Mouse (Mus musculus) neural tube, embryonic 11.5 days (tissue): ENCODE data around the gene Tab2. TPM values are rescaled to one million over a fixed set of nuclear protein-coding genes. Genes with fewer than 3 reads are reported as not detected.

Source experiments
- ATAC-seq: fragments of 200-750 bp; cut with Nextera tagmentation; 2 replicates; pipeline ENCODE4 v1.8.0; 2017; ENCODE audit warnings: moderate number of reproducible peaks, mild to moderate bottlenecking, moderate TSS enrichment, moderate library complexity; ENCODE audit not compliant: insufficient read depth, low FRiP score, low TSS enrichment
- DNase-seq: peaks from one replicate; pipeline ENCODE4 v3.0.0-alpha.2; 2015; ENCODE audit warnings: low spot score
- H3K27ac ChIP-seq: fragments of 300-500 bp; sonication (generic); 2 replicates; pipeline ENCODE4 v1.5.1; 2014; ENCODE audit warnings: low read depth, mild to moderate bottlenecking, low read length
- H3K27me3 ChIP-seq: fragments of 300-500 bp; sonication (generic); 2 replicates; pipeline ENCODE4 v1.6.1; 2014; ENCODE audit warnings: mild to moderate bottlenecking, low read length, mixed read lengths; ENCODE audit not compliant: control insufficient read depth, insufficient read depth
- H3K36me3 ChIP-seq: fragments of 300-500 bp; sonication (generic); 2 replicates; pipeline ENCODE4 v1.6.1; 2014; ENCODE audit warnings: mild to moderate bottlenecking, low read length, moderate library complexity, mixed read lengths; ENCODE audit not compliant: control insufficient read depth, insufficient read depth
- H3K4me1 ChIP-seq: fragments of 300-500 bp; sonication (generic); 2 replicates; pipeline ENCODE4 v1.6.1; 2014; ENCODE audit warnings: low read length, mixed read lengths; ENCODE audit not compliant: control insufficient read depth, insufficient read depth
- H3K4me2 ChIP-seq: fragments of 300-500 bp; sonication (generic); 2 replicates; pipeline ENCODE4 v1.6.1; 2014; ENCODE audit warnings: low read depth, mild to moderate bottlenecking, moderate library complexity
- H3K4me3 ChIP-seq: fragments of 300-500 bp; sonication (generic); 2 replicates; pipeline ENCODE4 v1.5.1; 2014; ENCODE audit warnings: low read depth, low read length
- H3K9ac ChIP-seq: fragments of 300-500 bp; sonication (generic); 2 replicates; pipeline ENCODE4 v1.6.1; 2014; ENCODE audit warnings: mild to moderate bottlenecking, low read length
- H3K9me3 ChIP-seq: fragments of 300-500 bp; sonication (generic); 2 replicates; pipeline ENCODE4 v1.6.1; 2016; ENCODE audit warnings: low read length; ENCODE audit not compliant: control insufficient read depth
- WGBS: fragments of 180-500 bp; shearing (Covaris S2); extraction: QIAGEN DNeasy Blood & Tissue Kit; methylation state at CpG from one replicate; pipeline ENCODE4 v1.1.7; 2014; 5-methylcytosine and 5-hydroxymethylcytosine counted together
- polyA plus RNA-seq: library from polyadenylated mRNA; unstranded; fragments of >200 nt; fragmentation: Nextera tagmentation; extraction: Ambion mirVana; gene quantifications from 2 replicates; pipeline ENCODE4 v1.2.1, GENCODE M21; 2014

The Tab2 gene
- polyA plus RNA-seq, 1 experiment from 2014 or later = 23.9 TPM

DNA sequence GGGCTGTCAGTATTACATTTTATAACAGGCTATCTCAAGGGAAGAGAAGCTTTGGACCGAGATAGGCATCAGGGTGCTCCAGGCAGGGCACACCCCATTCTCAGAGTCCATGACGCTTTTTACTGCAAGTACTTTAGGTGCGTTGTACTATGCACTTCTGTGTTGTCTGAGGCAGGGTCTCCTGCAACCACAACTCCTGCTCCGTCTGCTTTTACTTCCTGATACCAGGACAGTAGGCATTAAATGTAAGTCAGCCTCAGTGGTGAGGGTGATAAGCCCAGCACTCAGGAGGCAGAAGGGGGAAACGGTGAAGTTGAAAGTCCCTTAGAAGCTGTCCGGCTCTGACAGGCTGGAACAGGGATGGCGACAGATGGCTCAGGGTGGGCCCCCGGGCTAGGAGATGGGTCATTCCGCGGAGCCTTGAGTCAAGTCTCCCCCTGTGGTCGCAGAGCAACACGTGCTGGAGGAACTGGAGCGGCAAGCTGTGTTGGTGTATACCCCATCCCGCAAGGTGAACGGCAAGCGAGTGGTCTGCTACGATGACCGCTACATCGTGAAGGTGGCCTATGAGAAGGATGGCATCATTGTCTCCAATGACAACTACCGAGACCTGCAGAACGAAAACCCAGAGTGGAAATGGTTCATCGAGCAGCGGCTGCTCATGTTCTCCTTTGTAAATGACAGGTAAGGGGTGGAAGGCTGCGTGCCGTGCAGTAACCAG, 93.9 kb downstream of the Tab2 start:
- Histone ChIP-seq H3K4me1 (0 out of 2 replicates have a peak, but pooled peaks cover 3% of the 10 kb centered on the region), H3K4me2 (no peak overlapping the region), H3K27ac (no peak overlapping the region), H3K9ac (no peak overlapping the region), H3K36me3 (no peaks in the 10 kb centered on the region), H3K4me3 (no peak overlapping the region), H3K27me3 (peaks cover 5% of the 10 kb centered on the region), H3K9me3 (no peaks in the 10 kb centered on the region)
- DNase-seq = no peak
- no peak for ATAC-seq
- WGBS = 90% methylated on average over 25 of the region's 25 CpGs

DNA sequence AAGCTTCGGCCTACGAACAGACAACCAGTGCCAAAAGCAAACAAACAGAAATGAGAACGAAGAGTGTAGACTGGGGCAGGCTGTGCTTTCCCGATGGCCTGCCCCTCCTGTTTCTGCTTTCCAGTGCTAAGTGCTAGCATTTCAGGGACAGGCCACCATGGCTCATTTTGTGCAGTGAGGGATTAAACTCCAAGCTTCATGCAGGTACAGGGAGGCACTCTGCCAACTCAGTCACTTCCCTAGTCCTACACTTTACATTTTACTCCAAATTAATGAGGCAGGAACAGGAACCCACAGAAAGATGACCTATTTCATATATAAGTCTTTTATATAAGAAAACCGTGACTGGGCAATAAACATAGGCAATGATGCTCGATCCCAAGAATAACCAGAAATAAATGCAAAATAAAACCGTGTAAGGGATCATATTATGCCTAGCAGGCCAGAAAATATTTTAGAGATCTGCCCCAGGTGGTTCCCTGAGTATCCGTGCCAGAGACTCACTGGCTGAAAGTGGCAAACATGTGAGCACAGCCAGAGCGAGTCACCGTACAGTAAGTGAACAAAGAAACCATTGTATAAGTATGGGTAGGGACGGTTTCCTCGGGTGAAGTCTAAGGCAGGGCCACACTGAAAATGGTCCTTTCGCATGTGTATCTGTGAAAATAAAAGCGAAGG, 94.6 kb downstream of the Tab2 start:
- no peaks in the 10 kb centered on the region for H3K9me3 ChIP-seq
- ATAC-seq = no peak
- 83% methylated on average over 14 of the region's 14 CpGs for WGBS
- no peaks in the 10 kb centered on the region for H3K27me3 ChIP-seq
- H3K36me3 ChIP-seq = no peaks in the 10 kb centered on the region
- H3K27ac ChIP-seq = no peak overlapping the region
- H3K4me3 ChIP-seq = no peak overlapping the region
- no peaks in the 10 kb centered on the region for H3K4me1 ChIP-seq
- H3K9ac ChIP-seq = no peak overlapping the region
- DNase-seq = no peak
- no peak overlapping the region for H3K4me2 ChIP-seq

DNA sequence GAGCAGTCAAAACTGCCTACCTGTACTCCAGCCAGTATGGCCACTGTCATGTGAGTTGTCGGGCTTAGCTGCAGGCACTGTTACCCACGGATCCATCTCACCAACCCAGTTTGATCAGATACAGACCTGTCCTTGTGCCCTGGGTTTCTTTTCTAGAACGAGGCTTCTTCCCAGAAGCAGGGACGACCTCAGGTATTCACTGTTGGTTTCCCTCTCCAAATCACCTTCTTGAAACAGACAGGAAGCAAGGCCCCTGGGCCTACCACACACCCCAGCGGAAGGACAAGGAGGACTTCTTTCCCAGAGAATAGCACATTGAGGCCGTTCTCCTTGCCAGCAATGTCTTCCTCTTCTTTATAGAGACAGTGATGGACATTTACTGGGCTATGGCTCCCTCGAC, 95.5 kb downstream of the Tab2 start:
- no peaks in the 10 kb centered on the region for H3K27me3 ChIP-seq
- no peaks in the 10 kb centered on the region for H3K36me3 ChIP-seq
- no peaks in the 10 kb centered on the region for H3K9me3 ChIP-seq
- no peak overlapping the region for H3K4me2 ChIP-seq
- 89% methylated on average over 7 of the region's 7 CpGs for WGBS
- no peak overlapping the region for H3K9ac ChIP-seq
- H3K4me1 ChIP-seq = no peaks in the 10 kb centered on the region
- ATAC-seq (no peak), DNase-seq (no peak)
- H3K4me3 ChIP-seq = no peak overlapping the region
- no peak overlapping the region for H3K27ac ChIP-seq

Other genes with a start within 250 kb of the Tab2 start
- gene Katna1, start 230.2 kb downstream of the Tab2 start, polyA plus RNA-seq = 67.3 and 68.2 TPM in 2 replicates
- 45.4 and 50.7 TPM in 2 replicates for gene Ginm1, start 163.4 kb downstream of the Tab2 start, polyA plus RNA-seq
- gene Ppil4, start 163.3 kb downstream of the Tab2 start, polyA plus RNA-seq = 48.5 and 51.6 TPM in 2 replicates
- 0.12 and 0.19 TPM in 2 replicates for gene Zc3h12d, start 123.8 kb downstream of the Tab2 start, polyA plus RNA-seq